Mouse (Mus musculus) 416B (cell line): ENCODE measurements at regions not wholly inside any gene's neighbourhood (a gene's known extent, or its start where the extent isn't known, plus 50 kb on each side); places are given as distances from the start of the nearest gene placed in this dataset.

ENCODE experiments used
- DNase-seq: peaks from one replicate; pipeline ENCODE4 v3.0.0; 2011; ENCODE audit warnings: low read depth

GRCm38 (mm10) chr11:19747973-19748559, 176.1 kb upstream of the Spred2 start:
- DNase-seq = no peak

- DNase-seq = peak; percentile 26
Measured at GRCm38 (mm10) chr11:19758892-19759291, 165.3 kb upstream of the Spred2 start.

GRCm38 (mm10) chr11:19760861-19761693, 163.1 kb upstream of the Spred2 start:
- DNase-seq = peak; percentile 54

- no peak for DNase-seq
Measured at GRCm38 (mm10) chr11:19761694-19761976, 162.5 kb upstream of the Spred2 start.

GRCm38 (mm10) chr11:19767316-19767715, 156.9 kb upstream of the Spred2 start:
- no peak for DNase-seq

GRCm38 (mm10) chr11:19767871-19768270, 156.3 kb upstream of the Spred2 start:
- no peak for DNase-seq

- DNase-seq = no peak
Measured at GRCm38 (mm10) chr11:19768962-19769361, 155.2 kb upstream of the Spred2 start.

GRCm38 (mm10) chr11:19774010-19774409, 150.2 kb upstream of the Spred2 start:
- peak; percentile 36 for DNase-seq

- DNase-seq = no peak
Measured at GRCm38 (mm10) chr11:19775741-19776140, 148.4 kb upstream of the Spred2 start.

- DNase-seq = no peak
Measured at GRCm38 (mm10) chr11:19776473-19777200, 147.5 kb upstream of the Spred2 start.

GRCm38 (mm10) chr11:19778191-19778590, 146.0 kb upstream of the Spred2 start:
- no peak for DNase-seq

- DNase-seq = no peak
Measured at GRCm38 (mm10) chr11:19785110-19785509, 139.1 kb upstream of the Spred2 start.

GRCm38 (mm10) chr11:19796950-19797670, 127.1 kb upstream of the Spred2 start:
- DNase-seq = no peak

- DNase-seq = no peak
Measured at GRCm38 (mm10) chr11:19809359-19809758, 114.8 kb upstream of the Spred2 start.

- no peak for DNase-seq
Measured at GRCm38 (mm10) chr11:19811271-19811991, 112.7 kb upstream of the Spred2 start.

- no peak for DNase-seq
Measured at GRCm38 (mm10) chr11:19811992-19812690, 112.0 kb upstream of the Spred2 start.

GRCm38 (mm10) chr11:19813549-19813948, 110.6 kb upstream of the Spred2 start:
- DNase-seq = no peak

GRCm38 (mm10) chr11:19822991-19823390, 101.2 kb upstream of the Spred2 start:
- no peak for DNase-seq

- DNase-seq = peak; percentile 81
Measured at GRCm38 (mm10) chr11:19823461-19823895, 100.7 kb upstream of the Spred2 start.

GRCm38 (mm10) chr11:19826481-19827185, 97.5 kb upstream of the Spred2 start:
- no peak for DNase-seq
